Mouse (Mus musculus) limb, embryonic 11.5 days (tissue): ENCODE results near the gene Afap1l2. TPM values are rescaled to one million over a fixed set of nuclear protein-coding genes. Genes with fewer than 3 reads are reported as not detected.

Source experiments
- ATAC-seq: fragments of 200-750 bp; cut with Nextera tagmentation; 2 replicates; pipeline ENCODE4 v1.8.0; 2017; ENCODE audit warnings: low read depth; ENCODE audit not compliant: insufficient number of reproducible peaks, low FRiP score, low TSS enrichment
- DNase-seq: peaks from one replicate; pipeline ENCODE4 v3.0.0-alpha.2; 2015; ENCODE audit warnings: low spot score
- H3K27ac ChIP-seq: fragments of 300-500 bp; sonication (generic); replicated peaks from 2 replicates; pipeline ENCODE4 v1.5.1; 2014; ENCODE audit warnings: low read depth, mild to moderate bottlenecking, low read length
- H3K27me3 ChIP-seq: fragments of 300-500 bp; sonication (generic); 2 replicates; pipeline ENCODE4 v1.6.1; 2014; ENCODE audit warnings: mild to moderate bottlenecking, low read length, mixed read lengths; ENCODE audit not compliant: control insufficient read depth, insufficient read depth
- H3K36me3 ChIP-seq: fragments of 300-500 bp; sonication (generic); 2 replicates; pipeline ENCODE4 v1.6.1; 2014; ENCODE audit warnings: mild to moderate bottlenecking, low read length, moderate library complexity, mixed read lengths; ENCODE audit not compliant: control insufficient read depth, insufficient read depth
- H3K4me1 ChIP-seq: fragments of 300-500 bp; sonication (generic); 2 replicates; pipeline ENCODE4 v1.6.1; 2014; ENCODE audit warnings: low read length, mixed read lengths; ENCODE audit not compliant: control insufficient read depth, insufficient read depth
- H3K4me2 ChIP-seq: fragments of 300-500 bp; sonication (generic); 2 replicates; pipeline ENCODE4 v1.6.1; 2014; ENCODE audit warnings: low read depth, mild to moderate bottlenecking, moderate library complexity; ENCODE audit not compliant: severe bottlenecking
- H3K4me3 ChIP-seq: fragments of 300-500 bp; sonication (generic); 2 replicates; pipeline ENCODE4 v1.5.1; 2014; ENCODE audit warnings: low read depth, low read length
- H3K9ac ChIP-seq: fragments of 300-500 bp; sonication (generic); 2 replicates; pipeline ENCODE4 v1.6.1; 2014; ENCODE audit warnings: mild to moderate bottlenecking, low read length
- H3K9me3 ChIP-seq: fragments of 300-500 bp; sonication (generic); 2 replicates; pipeline ENCODE4 v1.6.1; 2016; ENCODE audit warnings: low read length; ENCODE audit not compliant: control insufficient read depth
- WGBS: fragments of 180-500 bp; shearing (Covaris S2); extraction: QIAGEN DNeasy Blood & Tissue Kit; methylation state at CpG from one replicate; pipeline ENCODE4 v1.1.7; 2014; 5-methylcytosine and 5-hydroxymethylcytosine counted together
- polyA plus RNA-seq: library from polyadenylated mRNA; unstranded; fragments of >200 nt; fragmentation: Nextera tagmentation; extraction: Ambion mirVana; gene quantifications from 2 replicates; pipeline ENCODE4 v1.2.1, GENCODE M21; 2014

Gene Afap1l2
- polyA plus RNA-seq, 1 experiment from 2014 or later, result 1.8 TPM

- H3K36me3 ChIP-seq, result no peaks in the 10 kb centered on the region
- H3K9ac ChIP-seq, result no peak overlapping the region
- no peak overlapping the region for H3K27ac ChIP-seq
- 85% methylated on average over 9 of the region's 9 CpGs for WGBS
- H3K27me3 ChIP-seq, result no peaks in the 10 kb centered on the region
- no peak overlapping the region for H3K4me2 ChIP-seq
- no peak overlapping the region for H3K4me3 ChIP-seq
- ATAC-seq, result no peak
- no peaks in the 10 kb centered on the region for H3K4me1 ChIP-seq
- H3K9me3 ChIP-seq, result no peaks in the 10 kb centered on the region
- no peak for DNase-seq
Observed at GRCm38 (mm10) chr19:56939826-56940225, 68.2 kb downstream of the Afap1l2 start.

DNA sequence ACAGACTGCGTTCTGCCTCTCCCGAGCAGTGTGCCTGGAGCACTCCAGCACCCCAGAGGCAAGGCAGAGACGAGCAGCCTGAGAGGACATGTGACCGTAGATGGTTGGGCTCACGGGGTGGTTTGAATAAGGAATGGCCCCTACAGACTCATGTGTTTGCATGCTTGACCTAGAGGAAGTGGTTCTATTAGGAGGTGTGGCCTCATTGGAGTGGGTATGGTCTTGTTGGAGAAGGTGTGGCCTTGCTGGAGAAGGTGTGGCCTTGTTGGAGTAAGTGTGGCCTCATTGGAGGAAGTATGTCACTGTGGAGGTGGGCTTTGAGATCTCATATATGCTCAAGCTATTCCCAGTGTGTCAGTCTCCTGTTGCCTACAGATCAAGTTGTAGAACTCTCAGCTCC is 70.1 kb downstream of the Afap1l2 start:
- Histone ChIP-seq H3K4me1 (no peaks in the 10 kb centered on the region), H3K4me3 (no peak overlapping the region), H3K9ac (no peak overlapping the region), H3K27ac (no peak overlapping the region), H3K9me3 (no peaks in the 10 kb centered on the region), H3K36me3 (no peaks in the 10 kb centered on the region), H3K27me3 (no peaks in the 10 kb centered on the region), H3K4me2 (no peak overlapping the region)
- no peak for ATAC-seq
- 84% methylated on average over 5 of the region's 5 CpGs for WGBS
- DNase-seq, result no peak

DNA sequence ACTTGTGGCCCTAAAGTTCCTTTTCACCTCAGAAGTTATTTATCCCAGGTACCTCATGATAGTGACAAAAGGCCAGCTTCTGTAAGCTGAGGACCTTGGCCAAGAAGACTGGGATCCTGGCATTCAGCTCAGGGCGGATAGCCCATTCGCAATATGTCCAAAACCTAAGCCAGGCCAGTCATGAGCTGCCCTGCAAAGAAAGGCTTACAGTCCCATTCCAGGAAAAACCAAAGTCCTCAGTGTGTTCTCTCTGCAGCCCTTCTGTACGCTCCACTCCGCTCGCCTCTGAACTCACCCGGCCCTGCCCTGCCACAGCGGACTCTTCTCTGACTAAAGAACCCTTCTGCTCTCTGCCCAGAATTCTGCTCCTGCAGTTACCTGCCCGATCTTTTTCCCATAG is 71.8 kb downstream of the Afap1l2 start:
- no peaks in the 10 kb centered on the region for H3K36me3 ChIP-seq
- no peak for DNase-seq
- 90% methylated on average over 8 of the region's 8 CpGs for WGBS
- no peak overlapping the region for H3K4me2 ChIP-seq
- no peaks in the 10 kb centered on the region for H3K4me1 ChIP-seq
- H3K4me3 ChIP-seq, result no peak overlapping the region
- H3K9me3 ChIP-seq, result no peaks in the 10 kb centered on the region
- H3K9ac ChIP-seq, result no peak overlapping the region
- no peak overlapping the region for H3K27ac ChIP-seq
- no peaks in the 10 kb centered on the region for H3K27me3 ChIP-seq
- ATAC-seq, result no peak

DNA sequence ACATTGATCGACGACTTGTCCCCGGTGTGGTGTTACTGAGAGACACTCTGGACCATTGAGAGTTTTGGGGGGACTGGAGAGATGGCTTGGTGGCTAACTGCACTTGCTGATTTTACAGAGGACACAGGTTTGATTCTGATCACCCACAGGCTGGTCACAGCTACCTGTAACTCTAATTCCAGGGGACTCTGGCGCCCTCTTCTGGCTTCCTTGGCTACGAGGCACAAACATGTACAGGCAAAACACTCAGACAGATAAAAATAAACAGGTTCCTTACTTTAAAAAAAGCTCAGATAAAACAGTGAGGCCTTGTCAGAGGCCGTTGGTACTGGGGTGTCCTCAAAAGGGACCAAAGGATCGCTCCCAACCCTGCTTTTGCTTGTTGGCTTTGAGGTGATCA is 72.3 kb downstream of the Afap1l2 start:
- Histone ChIP-seq H3K27me3 (no peaks in the 10 kb centered on the region), H3K9me3 (no peaks in the 10 kb centered on the region), H3K4me2 (no peak overlapping the region), H3K4me3 (no peak overlapping the region), H3K4me1 (no peaks in the 10 kb centered on the region), H3K9ac (no peak overlapping the region), H3K36me3 (no peaks in the 10 kb centered on the region), H3K27ac (no peak overlapping the region)
- ATAC-seq (no peak), DNase-seq (peak; percentile 40)
- WGBS, result 84% methylated on average over 7 of the region's 7 CpGs

DNA sequence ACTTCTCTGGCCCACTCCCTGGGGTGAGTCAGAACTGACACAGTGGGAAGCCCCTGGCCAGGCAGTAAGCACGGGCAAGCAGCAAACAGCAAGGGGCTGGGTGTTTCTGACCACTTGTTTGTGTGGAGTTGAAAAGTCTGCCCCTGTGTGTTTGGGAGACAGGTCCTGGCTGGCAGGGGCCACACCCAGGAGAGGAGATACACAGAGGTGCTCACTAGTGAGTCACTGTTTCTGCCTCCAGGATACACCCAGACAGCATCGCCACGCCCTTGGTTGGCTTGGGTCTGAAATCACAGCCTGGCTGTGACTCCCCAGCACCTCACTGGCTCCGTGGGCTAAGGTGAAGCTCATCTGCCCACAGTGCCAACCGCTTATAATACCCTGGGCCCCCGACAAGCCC is 72.9 kb downstream of the Afap1l2 start:
- 90% methylated on average over 6 of the region's 6 CpGs for WGBS
- no peaks in the 10 kb centered on the region for H3K27me3 ChIP-seq
- no peaks in the 10 kb centered on the region for H3K4me1 ChIP-seq
- no peak overlapping the region for H3K4me2 ChIP-seq
- no peak overlapping the region for H3K27ac ChIP-seq
- no peaks in the 10 kb centered on the region for H3K36me3 ChIP-seq
- ATAC-seq (no peak), DNase-seq (no peak)
- no peaks in the 10 kb centered on the region for H3K9me3 ChIP-seq
- no peak overlapping the region for H3K9ac ChIP-seq
- no peak overlapping the region for H3K4me3 ChIP-seq

DNA sequence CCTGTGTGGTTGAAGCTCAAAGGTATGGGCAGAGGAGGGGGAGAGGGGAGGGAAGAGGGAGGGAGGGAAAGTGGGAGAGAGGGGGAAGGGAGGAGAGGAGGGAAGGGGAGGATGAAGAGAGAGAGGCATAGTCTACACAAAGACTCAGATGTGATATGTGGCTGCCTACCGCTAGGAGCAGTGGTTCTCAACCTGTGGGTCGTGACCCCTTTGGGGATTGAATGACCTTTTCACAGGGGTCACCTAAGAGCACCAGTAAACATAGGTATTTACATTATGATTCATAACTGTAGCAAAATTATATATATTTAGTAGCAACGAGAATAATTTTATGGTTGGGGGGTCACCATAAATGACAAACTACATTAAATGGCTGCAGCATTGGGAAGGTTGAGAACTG is 74.2 kb downstream of the Afap1l2 start:
- DNase-seq, result no peak
- ATAC-seq, result no peak
- Histone ChIP-seq H3K36me3 (no peaks in the 10 kb centered on the region), H3K4me2 (no peak overlapping the region), H3K4me3 (no peak overlapping the region), H3K4me1 (no peaks in the 10 kb centered on the region), H3K9ac (no peak overlapping the region), H3K27ac (no peak overlapping the region), H3K27me3 (no peaks in the 10 kb centered on the region), H3K9me3 (no peaks in the 10 kb centered on the region)
- WGBS, result 79% methylated on average over 3 of the region's 3 CpGs

GRCm38 (mm10) chr19:56930029-56930428 is 78.0 kb downstream of the Afap1l2 start:
- 79% methylated on average over 9 of the region's 9 CpGs for WGBS
- H3K9me3 ChIP-seq, result no peaks in the 10 kb centered on the region
- H3K9ac ChIP-seq, result no peak overlapping the region
- no peaks in the 10 kb centered on the region for H3K36me3 ChIP-seq
- H3K4me2 ChIP-seq, result no peak overlapping the region
- no peak for ATAC-seq
- no peaks in the 10 kb centered on the region for H3K27me3 ChIP-seq
- H3K27ac ChIP-seq, result no peak overlapping the region
- no peak overlapping the region for H3K4me3 ChIP-seq
- no peak for DNase-seq
- no peaks in the 10 kb centered on the region for H3K4me1 ChIP-seq

DNA sequence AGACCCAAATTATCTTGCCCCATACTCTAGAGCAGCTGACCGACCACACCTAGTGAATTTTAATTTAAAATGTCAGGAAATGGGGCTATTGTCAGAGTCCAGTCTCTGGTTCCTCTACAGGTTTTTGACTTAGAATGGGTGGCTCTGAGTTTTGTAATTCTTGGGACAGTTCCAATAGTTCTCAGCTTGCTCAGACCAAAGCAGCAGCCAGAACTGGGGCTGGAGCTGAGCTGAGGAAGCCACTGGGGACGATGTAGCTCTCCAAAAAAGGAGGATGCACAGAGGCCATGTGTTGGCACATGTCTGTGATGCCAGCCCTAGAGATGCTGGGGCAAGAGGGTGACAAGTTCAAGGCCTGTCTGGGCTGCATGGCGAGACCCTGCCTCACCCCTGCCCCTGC is 78.6 kb downstream of the Afap1l2 start:
- no peak for DNase-seq

GRCm38 (mm10) chr19:56921744-56922143 is 86.3 kb downstream of the Afap1l2 start:
- H3K4me3 ChIP-seq, result no peak overlapping the region
- no peak overlapping the region for H3K9ac ChIP-seq
- no peak for DNase-seq
- H3K9me3 ChIP-seq, result no peaks in the 10 kb centered on the region
- no peaks in the 10 kb centered on the region for H3K36me3 ChIP-seq
- no peak overlapping the region for H3K27ac ChIP-seq
- H3K4me1 ChIP-seq, result no peaks in the 10 kb centered on the region
- WGBS, result 68% methylated on average over 5 of the region's 5 CpGs
- no peak overlapping the region for H3K4me2 ChIP-seq
- no peaks in the 10 kb centered on the region for H3K27me3 ChIP-seq
- ATAC-seq, result no peak

More for the DNA sequence above, 78.6 kb downstream of the Afap1l2 start:
- Histone ChIP-seq H3K9me3 (no peaks in the 10 kb centered on the region), H3K27me3 (no peaks in the 10 kb centered on the region), H3K27ac (no peak overlapping the region), H3K4me3 (no peak overlapping the region), H3K4me2 (no peak overlapping the region), H3K36me3 (no peaks in the 10 kb centered on the region), H3K9ac (no peak overlapping the region), H3K4me1 (no peaks in the 10 kb centered on the region)
- WGBS, result 70% methylated on average over 3 of the region's 3 CpGs
- no peak for ATAC-seq
